Mouse (Mus musculus) testis, postnatal 14 days (tissue): ENCODE data around the gene Atp13a1.

ENCODE experiments used
- DNase-seq: peaks from one replicate; pipeline ENCODE4 v3.0.0; 2021; ENCODE audit warnings: low spot score

Atp13a1 gene

GRCm38 (mm10) chr8:69790773-69791367 is at the start of gene Atp13a1, which contains the start of gene Zfp866:
Gene Atp13a1, plus strand, starts transcription at chr8:69791163.
Gene Zfp866, minus strand, starts transcription at chr8:69791178.
- peak; percentile 91 for DNase-seq

- no peak for DNase-seq
These were observed 49.7 kb upstream of the Atp13a1 start for GRCm38 (mm10) chr8:69741231-69741630.

DNA sequence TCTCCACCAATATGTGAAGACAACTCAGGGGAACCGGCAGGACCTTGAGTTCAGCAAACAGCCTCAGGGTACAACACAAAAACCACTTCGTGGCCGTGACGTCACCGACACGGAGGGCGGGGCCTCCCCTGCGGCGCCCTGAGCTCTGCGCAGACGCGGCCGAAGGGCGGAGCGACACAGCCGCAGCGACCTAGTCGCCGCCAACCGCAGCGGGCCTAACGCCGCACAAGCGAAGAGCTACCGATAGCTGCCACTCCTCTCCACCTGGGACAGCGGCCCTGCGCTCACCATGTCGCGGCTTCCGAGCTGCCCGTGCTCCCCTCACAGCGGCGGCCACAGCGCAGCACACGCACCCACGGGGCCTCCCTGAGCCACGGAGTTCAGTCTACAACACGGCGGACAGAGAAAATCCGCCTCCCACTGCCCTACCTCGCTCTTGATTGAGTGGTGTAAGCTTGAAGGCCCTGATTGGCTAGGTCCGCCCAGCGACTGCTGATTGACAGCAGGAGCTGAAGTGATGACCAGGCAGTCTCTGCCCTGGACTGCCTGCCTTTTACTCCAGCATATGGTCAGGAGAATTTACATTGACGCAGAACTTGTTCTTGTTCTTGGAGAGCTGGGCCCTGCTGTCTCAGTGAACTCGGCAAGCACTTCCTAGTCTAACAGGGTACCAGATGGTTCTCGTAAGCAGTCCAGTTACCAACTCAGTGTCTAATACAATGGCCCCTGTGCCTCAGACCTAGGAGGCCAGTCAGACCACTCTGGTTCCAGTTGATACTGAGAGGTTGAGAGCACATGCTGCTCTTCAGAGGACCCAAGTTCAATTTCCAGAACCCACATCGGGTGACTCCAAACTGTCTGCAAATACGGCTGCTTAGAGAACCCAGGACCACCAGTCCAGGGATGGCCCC is 41.2 kb upstream of the Atp13a1 start, which contains the start of gene Zfp963:
Gene Zfp963, minus strand, starts transcription at position 427 of the 911 bp plus-strand sequence.
- DNase-seq, result peak; percentile 90

DNA sequence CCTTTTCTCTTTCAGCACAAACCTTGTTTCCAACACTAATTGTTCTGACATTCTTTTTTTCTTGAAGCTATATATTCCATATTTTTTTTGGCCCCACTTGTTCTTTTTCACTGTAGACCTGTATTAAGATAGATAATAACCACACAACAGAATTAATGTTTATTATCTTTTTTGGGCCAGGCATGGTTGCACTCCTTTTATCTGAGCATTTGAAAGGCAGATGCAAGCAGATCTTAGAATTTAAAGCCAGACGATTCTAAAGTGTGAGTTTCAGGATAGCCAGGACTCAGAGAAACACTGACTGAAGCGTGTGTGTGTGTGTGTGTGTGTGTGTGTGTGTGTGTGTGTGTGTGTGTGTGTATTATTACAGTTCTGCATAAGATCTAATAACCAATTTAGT is 38.5 kb upstream of the Atp13a1 start:
- no peak for DNase-seq

DNA sequence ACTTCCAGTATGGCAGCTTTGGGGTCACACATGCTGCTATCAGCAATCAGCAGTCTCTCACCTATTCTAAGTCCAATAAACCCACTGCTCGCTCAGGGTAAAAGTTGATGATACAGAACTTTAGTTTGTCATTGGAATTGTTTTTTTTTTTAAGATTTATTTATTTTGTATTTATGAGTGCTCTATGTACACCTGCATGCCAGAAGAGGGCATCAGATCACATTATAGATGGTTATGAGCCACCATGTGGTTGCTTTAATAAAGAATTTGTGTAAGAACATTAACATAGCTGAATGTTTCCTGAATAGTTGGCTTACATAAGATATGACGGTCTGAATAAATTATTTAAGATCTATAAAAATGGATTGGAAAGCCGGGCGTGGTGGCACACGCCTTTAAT is 32.6 kb upstream of the Atp13a1 start:
- no peak for DNase-seq

DNA sequence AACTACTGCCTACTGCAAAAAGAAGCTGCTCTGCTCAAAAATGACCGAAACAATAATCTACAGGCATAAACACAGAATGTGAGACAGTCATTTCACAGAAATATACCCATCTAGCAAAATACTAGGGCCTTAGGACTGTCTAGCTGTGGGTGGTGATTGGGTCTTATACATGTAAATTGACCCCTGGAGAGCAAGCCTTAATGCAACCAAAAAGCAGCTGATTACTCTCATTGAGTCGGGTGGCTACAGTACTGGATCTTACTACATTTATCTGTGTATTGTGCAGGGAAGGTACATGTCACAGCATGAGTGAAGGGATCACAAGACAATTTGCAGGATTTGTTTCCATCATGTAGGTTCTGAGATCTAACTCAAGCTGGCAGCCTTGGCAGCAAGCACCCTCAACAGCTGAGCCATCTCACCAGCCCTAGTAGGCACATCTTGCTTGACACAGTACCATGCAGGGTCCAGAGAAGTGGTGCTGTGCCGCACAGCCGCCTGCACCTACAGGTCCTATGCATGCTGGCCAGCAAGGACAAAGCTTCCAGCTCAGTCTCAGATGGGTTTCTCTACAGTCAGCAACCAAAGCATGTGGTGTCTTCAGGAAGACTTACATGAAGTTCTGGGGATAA is 29.0 kb upstream of the Atp13a1 start:
- DNase-seq, result no peak

- DNase-seq, result no peak
These were observed 19.7 kb upstream of the Atp13a1 start for GRCm38 (mm10) chr8:69771221-69771620.

GRCm38 (mm10) chr8:69772106-69772505 is 18.9 kb upstream of the Atp13a1 start:
- no peak for DNase-seq

DNA sequence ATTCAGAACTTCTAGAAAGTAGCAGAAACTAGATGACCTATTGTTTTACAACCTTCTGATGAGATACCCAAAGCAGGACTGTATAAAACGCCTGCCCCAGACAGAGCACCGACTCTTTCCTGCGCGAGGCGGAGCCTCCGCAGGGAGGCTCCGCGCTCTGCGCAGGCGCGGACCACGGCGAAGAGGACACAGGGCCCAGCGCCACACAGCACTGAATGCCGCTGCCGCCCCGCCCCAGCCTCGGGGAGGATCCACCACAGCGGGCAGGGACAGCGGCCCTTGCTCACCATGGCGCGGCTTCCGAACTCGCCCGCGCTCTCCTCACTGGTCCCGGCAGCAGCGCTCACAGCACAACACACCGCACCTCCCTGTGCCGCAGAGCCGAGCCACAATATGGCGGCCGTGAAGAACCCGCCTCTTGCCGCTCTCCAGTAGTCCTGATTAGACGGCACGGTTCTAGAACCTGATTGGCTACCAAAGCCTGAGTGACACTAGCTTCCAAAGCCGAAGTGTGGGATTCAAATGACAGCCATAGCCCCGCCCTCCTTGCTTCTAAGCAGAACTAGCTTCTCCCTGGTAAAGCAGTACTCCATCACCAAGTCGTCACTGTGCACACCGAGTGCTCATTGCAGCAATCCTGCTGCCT is 16.3 kb upstream of the Atp13a1 start, which contains the start of gene Gm20422:
Gene Gm20422, minus strand, starts transcription at position 384 of the 646 bp plus-strand sequence.
- peak; percentile 94 for DNase-seq

DNA sequence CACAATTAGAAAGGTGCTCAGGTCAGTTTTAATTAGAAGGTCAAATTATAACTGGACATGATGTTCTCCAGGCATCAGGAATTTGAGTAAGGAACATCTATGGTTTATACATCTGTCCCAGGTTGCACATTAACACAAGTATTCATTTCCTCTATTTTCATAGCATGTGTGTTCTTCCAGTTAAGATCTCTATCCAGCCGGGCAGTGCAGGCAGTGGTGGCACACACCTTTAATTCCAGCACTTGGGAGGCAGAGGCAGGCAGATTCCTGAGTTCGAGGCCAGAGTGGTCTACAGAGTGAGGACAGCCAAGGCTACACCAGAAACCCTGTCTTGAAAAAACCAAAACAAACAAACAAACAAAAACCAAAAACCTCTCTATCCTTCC is 15.8 kb upstream of the Atp13a1 start:
- DNase-seq, result no peak

- DNase-seq, result no peak
These were observed 13.9 kb upstream of the Atp13a1 start for GRCm38 (mm10) chr8:69777111-69777510.

GRCm38 (mm10) chr8:69789105-69789504 is 1.9 kb upstream of the Atp13a1 start:
- DNase-seq, result no peak

DNA sequence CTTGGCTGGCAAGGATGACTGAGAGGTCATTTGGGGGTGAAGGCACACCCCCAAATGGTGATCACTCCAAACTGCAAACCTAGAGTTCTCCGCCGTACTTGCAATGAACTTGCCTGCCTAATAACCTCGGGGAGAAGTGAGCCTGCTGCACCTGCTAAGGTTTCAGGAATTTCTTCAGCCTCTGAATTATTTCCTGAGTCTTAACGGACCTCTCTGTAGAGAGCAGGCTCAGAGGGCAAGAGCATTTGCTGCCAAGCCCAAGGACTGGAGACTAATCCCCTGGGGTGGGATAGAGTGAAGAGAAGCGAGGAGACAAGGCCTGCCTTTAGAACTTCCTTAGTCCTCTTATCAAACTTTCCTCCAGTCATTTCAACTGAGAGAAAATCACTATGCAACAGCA is 1.2 kb upstream of the Atp13a1 start:
- no peak for DNase-seq

GRCm38 (mm10) chr8:69790364-69790763 is 599 bp upstream of the Atp13a1 start:
- no peak for DNase-seq

DNA sequence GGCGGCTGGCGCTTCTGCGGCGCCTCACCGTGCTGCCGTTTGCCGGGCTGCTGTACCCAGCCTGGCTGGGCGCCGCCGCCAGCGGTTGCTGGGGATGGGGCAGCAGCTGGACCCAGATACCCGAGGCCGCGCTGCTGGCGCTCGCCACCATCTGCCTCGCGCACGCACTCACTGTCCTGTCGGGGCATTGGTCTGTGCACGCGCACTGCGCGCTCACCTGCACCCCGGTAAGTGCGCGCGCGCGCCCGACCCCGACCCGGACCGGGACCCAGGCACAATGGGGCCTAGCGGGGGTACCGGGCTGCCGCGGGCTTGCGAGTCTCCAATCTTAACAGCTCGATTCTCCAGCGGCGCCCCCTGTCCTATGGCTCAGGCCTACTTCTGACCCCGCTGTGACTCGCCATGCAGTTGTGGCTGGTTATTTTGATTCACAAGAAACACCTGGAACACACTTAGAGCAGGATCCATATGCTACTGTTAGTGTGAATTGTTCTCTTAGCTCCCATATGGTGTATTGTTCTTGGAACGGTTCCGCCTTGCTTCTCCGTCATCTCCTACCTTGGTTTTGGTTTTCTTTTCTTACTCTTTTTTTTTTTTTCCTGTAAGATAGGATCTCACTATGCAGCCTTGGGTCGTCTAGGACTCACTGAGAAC is 579 bp downstream of the Atp13a1 start:
- DNase-seq, result peak; percentile 77

- no peak for DNase-seq
These were observed 2.7 kb downstream of the Atp13a1 start for GRCm38 (mm10) chr8:69793666-69794065.

DNA sequence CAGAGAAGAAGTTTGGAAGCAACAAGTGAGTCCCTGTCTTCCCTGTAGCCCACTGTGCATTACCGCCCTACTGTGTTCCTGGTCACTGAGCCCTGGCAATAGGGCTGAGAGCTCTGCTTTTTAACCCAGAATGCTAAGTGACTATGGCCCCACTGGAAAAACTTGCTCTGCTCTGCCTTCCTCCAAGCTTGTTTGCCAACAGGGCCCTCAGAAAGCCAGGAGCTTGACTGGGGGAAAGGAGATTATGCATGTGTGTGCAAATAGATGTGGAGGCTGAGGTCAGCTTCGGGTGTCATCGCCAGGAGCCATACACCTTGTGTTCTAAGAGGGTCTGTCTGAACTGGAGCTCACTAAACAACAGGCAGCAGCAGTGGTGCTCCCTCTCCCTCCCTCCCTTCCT is 3.1 kb downstream of the Atp13a1 start:
- DNase-seq, result no peak

- no peak for DNase-seq
These were observed 3.9 kb downstream of the Atp13a1 start for GRCm38 (mm10) chr8:69794901-69795300.

DNA sequence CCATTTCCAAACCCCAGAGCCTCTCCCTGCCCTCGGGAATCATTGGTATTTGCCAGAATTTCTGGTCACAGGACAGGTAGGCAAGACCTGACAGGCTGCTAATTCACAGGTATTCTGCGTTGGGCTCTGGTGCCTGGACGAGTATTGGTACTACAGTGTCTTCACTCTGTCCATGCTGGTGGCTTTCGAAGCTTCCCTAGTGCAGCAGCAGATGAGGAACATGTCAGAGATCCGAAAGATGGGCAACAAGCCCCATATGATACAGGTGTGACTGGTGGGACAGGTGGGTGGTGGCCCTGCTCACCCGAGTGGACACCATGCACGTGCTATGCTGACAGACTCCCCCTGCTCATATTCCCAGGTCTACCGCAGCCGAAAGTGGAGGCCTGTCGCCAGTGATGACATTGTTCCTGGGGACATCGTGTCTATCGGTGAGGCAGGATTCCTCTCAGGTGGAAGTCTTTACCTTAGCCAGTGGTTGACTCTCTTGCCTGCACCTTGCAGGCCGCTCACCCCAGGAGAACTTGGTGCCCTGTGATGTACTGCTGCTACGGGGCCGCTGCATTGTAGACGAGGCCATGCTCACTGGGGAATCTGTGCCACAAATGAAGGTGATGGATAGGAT is 5.9 kb downstream of the Atp13a1 start:
- DNase-seq, result no peak

DNA sequence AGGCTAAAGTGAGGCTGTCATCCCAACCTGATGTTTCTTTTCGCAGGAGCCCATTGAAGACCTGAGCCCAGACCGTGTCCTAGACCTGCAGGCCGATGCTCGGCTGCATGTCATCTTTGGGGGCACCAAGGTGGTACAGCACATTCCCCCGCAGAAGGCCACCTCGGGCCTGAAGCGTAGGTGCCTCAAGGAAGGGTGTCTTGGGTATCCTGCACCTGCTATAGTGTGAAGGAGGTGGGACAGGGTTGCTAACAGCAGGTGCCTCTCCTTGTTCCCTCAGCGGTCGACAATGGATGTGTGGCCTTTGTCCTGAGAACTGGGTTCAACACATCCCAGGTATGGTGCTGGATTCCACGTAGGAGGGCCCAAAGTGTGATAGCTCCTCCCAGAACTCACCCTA is 6.7 kb downstream of the Atp13a1 start:
- DNase-seq, result no peak

- no peak for DNase-seq
These were observed 8.3 kb downstream of the Atp13a1 start for GRCm38 (mm10) chr8:69799261-69799660.
